Mouse (Mus musculus): ENCODE data around the gene Cuedc2.

Cuedc2 gene

DNA sequence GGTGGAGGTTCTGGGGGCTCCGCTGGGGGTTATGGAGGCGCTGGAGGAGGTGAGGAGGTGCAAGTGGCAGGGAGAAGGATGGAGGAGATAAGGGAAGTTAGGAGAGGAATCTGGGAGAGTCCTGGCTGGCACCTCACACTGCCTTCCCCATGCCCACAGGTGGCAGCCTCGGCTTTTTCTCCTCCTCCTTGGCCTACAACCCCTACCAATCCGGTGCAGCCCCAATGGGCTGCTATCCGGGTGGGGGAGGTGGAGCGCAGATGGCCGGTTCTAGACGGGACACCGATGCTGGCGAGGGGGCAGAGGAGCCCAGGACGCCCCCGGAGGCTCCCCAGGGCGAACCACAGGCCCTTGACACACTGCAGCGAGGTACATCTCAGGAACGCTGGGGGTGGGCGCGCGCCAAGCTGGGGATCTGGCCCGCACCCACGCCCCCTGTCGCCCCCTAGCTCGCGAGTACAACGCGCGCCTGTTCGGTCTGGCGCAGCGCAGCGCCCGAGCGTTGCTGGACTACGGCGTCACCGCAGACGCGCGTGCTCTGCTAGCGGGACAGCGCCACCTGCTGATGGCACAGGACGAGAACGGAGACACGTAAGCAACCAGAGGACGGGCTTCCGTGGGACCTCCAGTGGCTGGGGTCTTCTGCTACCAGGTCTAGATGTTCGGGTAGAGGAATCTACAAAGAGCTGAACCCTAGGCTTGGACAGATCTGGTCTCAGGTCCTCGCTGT, 29.6 kb downstream of the Cuedc2 start:
- in situ Hi-C loops (cut with MboI; ENCODE audit: low sequenced_read_pairs): no loop called here

DNA sequence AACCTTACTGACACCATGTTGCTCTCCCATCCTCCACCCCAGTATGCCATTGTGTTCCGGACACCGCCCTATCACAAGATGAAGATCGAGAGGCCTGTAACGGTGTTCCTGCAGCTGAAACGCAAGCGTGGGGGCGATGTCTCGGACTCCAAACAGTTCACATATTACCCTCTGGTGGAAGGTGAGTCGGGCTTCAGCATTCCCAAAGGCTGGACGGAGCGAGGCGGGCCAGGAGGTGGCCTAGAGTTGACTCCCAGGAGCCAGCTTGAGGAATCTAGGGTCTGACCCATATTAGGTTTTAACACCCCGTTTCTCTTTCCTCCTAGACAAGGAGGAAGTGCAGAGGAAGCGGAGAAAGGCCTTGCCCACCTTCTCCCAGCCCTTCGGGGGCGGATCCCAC, 30.2 kb downstream of the Cuedc2 start:
- in situ Hi-C loops (cut with MboI; ENCODE audit: low sequenced_read_pairs): no loop called here

GRCm38 (mm10) chr19:46307781-46308180, 30.7 kb downstream of the Cuedc2 start:
- in situ Hi-C loops (cut with MboI; ENCODE audit: low sequenced_read_pairs): no loop called here

DNA sequence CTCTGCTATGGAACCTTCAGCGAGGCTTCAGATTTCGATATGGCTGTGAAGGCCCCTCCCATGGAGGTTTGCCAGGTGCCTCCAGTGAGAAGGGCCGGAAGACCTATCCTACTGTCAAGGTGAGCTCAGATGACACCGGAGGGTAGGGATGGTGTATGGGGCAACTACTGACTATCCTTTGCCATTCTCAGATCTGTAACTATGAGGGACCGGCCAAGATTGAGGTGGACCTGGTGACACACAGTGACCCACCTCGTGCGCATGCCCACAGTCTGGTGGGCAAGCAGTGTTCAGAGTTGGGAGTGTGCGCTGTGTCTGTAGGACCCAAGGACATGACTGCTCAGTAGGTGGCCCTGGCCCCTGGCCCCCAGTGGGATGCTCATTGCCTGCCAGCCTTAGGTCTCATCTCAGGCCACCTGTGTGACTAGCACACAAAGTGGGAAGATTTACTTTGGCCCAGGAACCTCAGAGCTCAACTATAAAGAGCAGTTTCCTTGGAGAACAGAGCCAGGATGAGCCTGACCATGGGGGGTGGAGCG, 31.7 kb downstream of the Cuedc2 start:
- in situ Hi-C loops (cut with MboI; ENCODE audit: low sequenced_read_pairs): no loop called here

DNA sequence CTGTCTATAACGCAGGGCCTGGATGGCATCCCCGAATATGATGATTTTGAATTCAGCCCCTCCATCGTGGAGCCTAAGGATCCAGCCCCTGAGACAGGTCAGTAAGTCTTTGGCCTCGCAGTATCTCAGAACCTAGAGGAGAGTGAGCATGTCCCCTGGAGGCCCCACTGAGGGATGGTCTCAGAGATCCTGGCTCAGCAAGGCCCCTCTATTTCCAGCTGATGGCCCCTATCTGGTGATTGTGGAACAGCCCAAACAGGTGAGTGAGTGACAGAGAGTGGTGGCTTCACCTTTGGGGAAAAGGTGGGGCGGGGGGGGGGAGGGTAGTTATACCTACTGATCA, 32.3 kb downstream of the Cuedc2 start:
- in situ Hi-C loops (cut with MboI; ENCODE audit: low sequenced_read_pairs): no loop called here

DNA sequence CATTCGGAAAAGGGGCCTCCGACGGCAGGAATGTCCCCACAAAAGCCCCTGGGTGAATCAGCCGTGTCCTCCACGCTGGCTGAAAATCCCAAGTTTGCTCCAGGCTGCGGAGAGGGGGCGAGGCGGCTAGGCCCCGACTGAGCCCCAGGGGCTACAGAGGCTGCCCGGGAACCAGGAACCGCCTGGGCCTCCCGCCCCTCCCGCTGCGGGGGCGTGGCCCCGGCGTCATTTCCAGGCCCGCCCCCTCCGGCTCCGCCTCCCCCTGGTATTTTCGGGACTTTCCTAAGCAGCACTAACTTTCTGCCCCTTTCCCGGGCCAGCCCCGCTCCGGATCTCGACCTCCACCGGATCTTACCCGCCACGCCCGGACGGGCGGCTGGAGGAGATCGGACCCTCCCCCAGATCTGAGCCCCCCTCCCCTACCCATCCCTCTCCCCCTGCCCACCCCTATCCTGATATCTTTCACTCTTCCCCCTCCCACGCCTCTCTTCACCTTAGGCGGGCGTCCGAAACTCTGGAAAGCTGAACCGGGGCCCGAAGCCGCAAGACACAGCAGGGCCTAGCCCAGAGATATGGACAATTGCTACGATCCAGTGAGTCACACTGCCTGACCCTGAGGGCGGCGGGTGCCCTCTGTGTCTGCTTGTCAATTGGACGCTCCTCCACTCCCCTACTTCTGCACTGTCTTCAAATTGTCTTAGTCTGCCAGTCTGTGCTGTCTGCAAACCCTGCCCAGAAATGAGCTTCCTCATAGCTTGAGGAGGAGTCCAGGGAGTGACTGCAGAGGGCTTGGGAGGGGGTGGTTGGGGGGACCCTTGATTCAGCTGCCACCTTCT, 32.9 kb downstream of the Cuedc2 start:
- in situ Hi-C loops (cut with MboI; ENCODE audit: low sequenced_read_pairs): no loop called here

DNA sequence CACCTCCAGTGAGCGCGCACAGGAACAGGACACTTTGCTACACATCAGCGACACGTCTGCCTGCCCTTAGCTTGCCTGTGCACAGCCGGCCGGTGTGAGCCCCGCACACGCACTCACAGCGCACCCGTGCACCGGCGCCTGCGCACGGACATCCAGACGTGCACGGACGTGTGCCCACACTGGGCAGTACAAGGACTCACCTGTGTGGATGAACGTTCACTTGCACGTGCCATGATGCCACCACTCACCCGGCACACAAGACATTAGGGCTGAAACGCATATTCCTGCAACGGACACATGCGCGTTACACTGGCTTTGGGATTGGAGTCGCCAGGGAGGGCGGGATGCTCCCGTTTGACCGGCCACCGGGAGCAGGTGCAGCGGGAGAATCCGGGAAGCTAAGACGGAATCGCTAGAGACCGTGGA, 33.6 kb downstream of the Cuedc2 start:
- in situ Hi-C loops (cut with MboI; ENCODE audit: low sequenced_read_pairs): no loop called here

DNA sequence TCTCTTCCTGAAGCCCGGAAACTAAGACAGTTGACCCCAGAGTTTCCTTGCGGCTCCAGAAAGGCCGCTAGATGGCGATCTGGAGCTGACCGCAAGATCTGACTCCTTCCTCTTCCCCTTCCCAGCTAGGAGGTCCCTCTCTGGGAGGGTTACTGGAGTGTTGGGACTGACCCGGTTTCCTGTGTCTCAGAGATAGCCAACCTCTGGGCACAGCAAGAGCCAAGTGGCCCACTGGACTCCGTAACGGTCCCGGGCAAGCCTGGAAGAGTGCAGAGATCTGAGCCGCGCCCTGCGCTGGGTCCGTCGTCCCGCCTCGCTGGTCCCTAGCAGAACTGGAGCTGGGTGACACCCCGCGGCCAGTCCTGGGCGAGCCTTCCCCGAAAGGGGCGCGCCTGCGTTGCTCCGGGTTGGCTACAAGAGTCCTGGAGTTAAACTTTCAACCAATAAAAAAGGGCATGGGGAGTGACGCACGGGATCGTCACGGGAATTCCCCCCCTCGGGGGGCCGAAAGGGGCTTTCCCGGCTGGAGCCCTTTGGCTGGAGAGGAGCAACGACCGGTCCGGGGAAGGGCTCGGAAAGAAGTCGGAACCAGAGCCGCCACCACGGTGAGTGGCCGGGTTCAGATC, 34.2 kb downstream of the Cuedc2 start, which contains the start of gene Nfkb2:
Gene Nfkb2 (plus strand): TSS at position 105 of the 626 bp plus-strand sequence.
- in situ Hi-C loops (cut with MboI; ENCODE audit: low sequenced_read_pairs): no loop called here

GRCm38 (mm10) chr19:46303251-46304215, 35.0 kb downstream of the Cuedc2 start:
- in situ Hi-C loops (cut with MboI; ENCODE audit: low sequenced_read_pairs): no loop called here

GRCm38 (mm10) chr19:46302551-46302950, 36.0 kb downstream of the Cuedc2 start:
- in situ Hi-C loops (cut with MboI; ENCODE audit: low sequenced_read_pairs): no loop called here

- in situ Hi-C loops (cut with MboI; ENCODE audit: low sequenced_read_pairs): no loop called here
Observed at GRCm38 (mm10) chr19:46300294-46301045, 38.0 kb downstream of the Cuedc2 start.

DNA sequence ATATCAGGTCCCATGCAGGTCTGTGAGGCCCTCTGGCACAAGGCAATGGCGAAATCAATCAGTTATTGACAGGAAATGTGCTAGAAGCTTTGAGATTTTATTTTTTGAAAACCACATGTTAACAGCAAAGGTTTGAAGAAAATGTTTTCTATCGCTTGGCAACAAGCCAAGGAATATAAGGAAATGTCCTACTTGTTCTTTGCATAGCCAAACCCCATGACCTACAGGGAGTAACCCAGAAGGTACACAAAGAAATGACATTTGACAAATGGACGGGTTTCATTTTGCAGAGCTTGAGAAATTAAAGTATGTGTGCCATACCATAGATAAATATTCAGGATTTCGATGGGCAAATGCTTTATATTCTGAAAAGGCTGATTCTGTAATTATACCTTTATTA, 41.6 kb downstream of the Cuedc2 start:
- in situ Hi-C loops (cut with MboI; ENCODE audit: low sequenced_read_pairs): no loop called here

DNA sequence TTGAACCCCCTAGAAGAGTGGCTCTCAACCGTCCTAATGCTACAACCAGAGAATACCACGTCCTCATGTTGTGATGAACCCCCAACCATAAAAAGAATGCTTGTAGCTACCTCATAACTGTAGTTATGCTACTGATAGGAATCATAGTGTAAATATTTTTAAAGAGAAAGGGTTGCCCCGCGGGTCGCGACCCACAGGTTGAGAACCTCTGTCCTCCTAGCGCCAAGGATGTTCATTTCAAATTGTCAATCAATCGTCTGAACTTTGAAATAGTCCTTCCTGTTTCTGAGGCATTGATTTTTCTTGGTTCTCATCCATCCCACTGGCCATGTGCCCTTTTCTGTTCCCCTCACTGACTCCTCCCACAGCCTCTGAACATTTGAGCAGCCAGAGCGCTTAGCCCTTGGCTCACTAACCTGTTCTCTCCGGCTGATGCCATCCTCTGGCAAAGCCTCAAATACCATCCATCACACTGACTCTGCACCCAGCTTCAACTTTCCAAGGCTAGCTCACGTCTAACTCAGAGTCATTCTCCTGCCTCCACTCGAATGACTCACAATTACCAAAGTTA, 47.9 kb downstream of the Cuedc2 start:
- in situ Hi-C loops (cut with MboI; ENCODE audit: low sequenced_read_pairs): no loop called here

DNA sequence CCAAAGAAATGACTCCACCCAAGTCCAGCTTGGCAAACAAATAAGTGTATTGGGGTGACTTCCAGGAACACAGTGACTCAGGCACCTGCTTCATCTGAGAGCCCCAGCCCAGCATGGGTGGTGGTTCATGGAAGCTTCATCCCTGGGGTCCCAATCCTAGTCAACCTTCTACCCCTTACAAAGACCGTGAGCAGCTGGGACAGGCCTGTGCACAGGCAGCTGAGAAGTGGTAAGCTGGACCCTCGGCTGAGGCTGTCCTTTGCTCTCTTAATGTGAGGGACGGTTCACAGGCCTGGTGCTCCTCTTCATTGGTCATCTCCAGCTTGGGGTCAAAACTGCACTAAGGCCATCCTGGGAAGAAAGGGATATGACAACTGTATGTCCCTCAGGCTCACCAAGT, 50.9 kb downstream of the Cuedc2 start:
- in situ Hi-C loops (cut with MboI; ENCODE audit: low sequenced_read_pairs): no loop called here

DNA sequence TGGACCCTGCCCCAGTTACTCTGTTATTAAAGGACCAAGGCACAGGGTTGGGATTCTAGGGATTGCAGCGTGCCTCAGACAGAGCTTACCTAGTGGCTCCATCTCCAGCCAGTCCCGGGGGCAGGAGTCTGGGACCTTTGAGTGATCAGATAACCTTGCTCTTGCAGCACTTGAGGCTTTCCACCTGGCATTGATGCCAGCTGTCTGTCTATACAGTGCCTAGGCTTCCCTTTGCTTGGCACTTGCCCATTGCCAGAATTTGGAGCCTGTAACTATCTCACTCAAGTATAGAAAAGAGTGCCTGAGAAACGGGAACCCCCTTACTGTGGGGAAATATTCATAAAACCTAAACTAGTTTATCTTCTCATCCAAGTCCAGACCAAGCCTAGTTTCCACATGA, 51.6 kb downstream of the Cuedc2 start:
- in situ Hi-C loops (cut with MboI; ENCODE audit: low sequenced_read_pairs): no loop called here

DNA sequence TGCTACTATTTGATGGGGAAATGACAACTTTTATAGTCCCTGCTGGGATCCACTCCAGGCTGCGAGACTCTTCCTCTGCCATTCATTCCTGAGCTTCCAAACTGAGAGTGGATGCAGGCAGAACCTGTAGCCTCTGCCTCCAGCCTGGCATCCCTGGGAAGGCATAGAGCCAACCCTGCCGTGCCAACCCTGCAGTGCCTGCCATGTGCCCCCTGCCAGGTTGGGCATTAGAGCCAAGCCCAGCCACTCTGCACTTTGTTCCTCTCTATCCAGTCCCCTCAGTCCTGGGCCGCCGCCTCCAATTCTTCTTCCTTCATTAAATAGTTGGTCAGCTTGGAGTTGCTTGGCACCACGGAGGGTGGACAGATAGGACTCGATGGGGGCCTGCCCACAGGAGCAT, 52.5 kb downstream of the Cuedc2 start:
- in situ Hi-C loops (cut with MboI; ENCODE audit: low sequenced_read_pairs): no loop called here

DNA sequence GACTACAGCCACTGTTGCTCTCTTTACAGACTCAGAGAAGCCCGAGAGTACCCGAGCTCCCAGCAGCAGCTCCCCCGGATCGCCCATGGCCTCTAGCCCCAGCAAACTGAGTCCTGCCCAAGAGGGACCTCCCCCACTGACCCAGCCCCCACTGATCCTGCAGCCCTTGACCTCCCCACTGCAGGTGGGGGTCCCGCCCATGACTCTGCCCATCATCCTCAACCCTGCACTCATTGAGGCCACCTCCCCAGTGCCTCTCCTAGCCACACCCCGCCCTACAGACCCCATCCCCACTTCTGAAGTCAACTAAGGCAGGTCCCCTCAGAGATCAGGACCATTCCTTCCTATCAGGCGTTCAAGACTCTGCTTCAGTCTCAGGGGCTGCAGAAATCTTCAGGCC, 52.9 kb downstream of the Cuedc2 start:
- in situ Hi-C loops (cut with MboI; ENCODE audit: low sequenced_read_pairs): no loop called here

GRCm38 (mm10) chr19:46284686-46285085, 53.8 kb downstream of the Cuedc2 start:
- in situ Hi-C loops (cut with MboI; ENCODE audit: low sequenced_read_pairs): no loop called here

GRCm38 (mm10) chr19:46282081-46282849, 56.2 kb downstream of the Cuedc2 start:
- in situ Hi-C loops (cut with MboI; ENCODE audit: low sequenced_read_pairs): no loop called here
